In genomic region chr17:87876295-87877000, GRCm38 (mm10) we compare ENCODE assay signal across 13 mouse cellular contexts. TPM values are rescaled to one million over a fixed set of nuclear protein-coding genes. Genes with fewer than 3 reads are reported as not detected.
DNase-seq lines count a peak whose midpoint lies in the region; ATAC-seq lines count a peak whose summit lies in the region.
"Had no signal": no experiment of that assay in that cellular context is flagged by ENCODE, and none has a peak within 500 bp of the region (broad histone marks: within the 10 kb centered on the region; RNA-seq: fewer than 3 reads in every experiment).

No protein-coding gene starts in this region.

- H3K4me2 ChIP-seq in midbrain, embryonic 15.5 days = no peak overlapping the region
- no peak overlapping the region for H3K4me2 ChIP-seq in stomach, embryonic 14.5 days (replicated peaks; ENCODE audit: low read depth, low read length)

- H3K36me3 ChIP-seq in midbrain, embryonic 10.5 days = no peaks in the 10 kb centered on the region
- H3K36me3 ChIP-seq in midbrain, embryonic 15.5 days (replicated peaks) = no peaks in the 10 kb centered on the region
- H3K36me3 ChIP-seq in stomach, embryonic 14.5 days (ENCODE audit: control insufficient read depth, insufficient read depth, low read length) = no peaks in the 10 kb centered on the region
- H3K36me3 ChIP-seq: embryonic facial prominence, embryonic 13.5 days; limb, embryonic 13.5 days had no signal

- DNase-seq in cerebellum, adult 11-12 months = peak; percentile 46
- DNase-seq in midbrain, embryonic 10.5 days (ENCODE audit: low spot score) = peak; percentile 12
- no peak for DNase-seq in right cerebral cortex, adult 2 months (ENCODE audit: low spot score in 2 of 2)
- no peak for DNase-seq in gastrocnemius, adult 18-20 months (ENCODE audit: low spot score)
- DNase-seq: kidney, adult 8-10 months had no signal

- 81% methylated on average over 11 of the region's 11 CpGs for WGBS in midbrain, embryonic 10.5 days
- 83% methylated on average over 11 of the region's 11 CpGs for WGBS in midbrain, embryonic 15.5 days
- WGBS in stomach, embryonic 14.5 days = 84% methylated on average over 11 of the region's 11 CpGs

- H3K4me3 ChIP-seq in midbrain, embryonic 10.5 days = no peak overlapping the region
- H3K4me3 ChIP-seq in midbrain, embryonic 15.5 days = no peak overlapping the region
- no peak overlapping the region for H3K4me3 ChIP-seq in stomach, embryonic 14.5 days (ENCODE audit: low read depth, low read length)
- H3K4me3 ChIP-seq: embryonic facial prominence, embryonic 13.5 days; limb, embryonic 13.5 days had no signal

- H3K4me1 ChIP-seq in midbrain, embryonic 10.5 days = peaks cover 47% of the 10 kb centered on the region
- peaks cover 21% of the 10 kb centered on the region for H3K4me1 ChIP-seq in midbrain, embryonic 15.5 days
- H3K4me1 ChIP-seq in stomach, embryonic 14.5 days (ENCODE audit: control insufficient read depth, insufficient read depth, low read length) = no peaks in the 10 kb centered on the region

- no peak for ATAC-seq in cerebellum, adult (ENCODE audit: insufficient number of reproducible peaks, low FRiP score, low TSS enrichment)
- ATAC-seq in midbrain, embryonic 15.5 days (replicated peaks) = no peak
- peak; percentile 42 for ATAC-seq in granulocyte monocyte progenitor cell, adult 5-6 weeks (replicated peaks; ENCODE audit: poor library complexity, severe bottlenecking)
- peak; percentile 34; the same call in 1 of the 2 replicates for ATAC-seq in stomach, embryonic 14.5 days (ENCODE audit: insufficient number of reproducible peaks, insufficient read depth, low FRiP score, low read depth)

- H3K27me3 ChIP-seq in midbrain, embryonic 10.5 days (ENCODE audit: low read depth, poor library complexity, severe bottlenecking) = peaks cover 49% of the 10 kb centered on the region
- no peaks in the 10 kb centered on the region for H3K27me3 ChIP-seq in midbrain, embryonic 15.5 days (replicated peaks)
- no peaks in the 10 kb centered on the region for H3K27me3 ChIP-seq in stomach, embryonic 14.5 days (ENCODE audit: control insufficient read depth, insufficient read depth, low read length)
- H3K27me3 ChIP-seq: limb, embryonic 13.5 days had no signal

- no peaks in the 10 kb centered on the region for H3K9me3 ChIP-seq in midbrain, embryonic 10.5 days (replicated peaks)
- H3K9me3 ChIP-seq in midbrain, embryonic 15.5 days = no peaks in the 10 kb centered on the region
- H3K9me3 ChIP-seq in stomach, embryonic 14.5 days (ENCODE audit: control insufficient read depth, low read depth, low read length) = no peaks in the 10 kb centered on the region
- H3K9me3 ChIP-seq: embryonic facial prominence, embryonic 13.5 days; limb, embryonic 13.5 days had no signal

- no peak overlapping the region for H3K9ac ChIP-seq in midbrain, embryonic 15.5 days
- H3K9ac ChIP-seq in stomach, embryonic 14.5 days (replicated peaks; ENCODE audit: low read depth, low read length) = no peak overlapping the region
- H3K9ac ChIP-seq: embryonic facial prominence, embryonic 13.5 days; limb, embryonic 13.5 days had no signal

- 0 out of 2 replicates have a peak overlapping the region, but pooled peaks have one; percentile 81 for H3K27ac ChIP-seq in midbrain, embryonic 10.5 days (replicated peaks)
- no peak overlapping the region for H3K27ac ChIP-seq in midbrain, embryonic 15.5 days
- no peak overlapping the region for H3K27ac ChIP-seq in stomach, embryonic 14.5 days (ENCODE audit: low read length)
- H3K27ac ChIP-seq: embryonic facial prominence, embryonic 13.5 days; limb, embryonic 13.5 days had no signal

RNA-seq across cellular contexts. Expression of gene Rpl36-ps4, which starts 44.3 kb away (rescaled TPM):
- polyA plus RNA-seq in midbrain, embryonic 10.5 days (2016; fragmentation: Nextera tagmentation; extraction: Ambion mirVana) = not detected in 2 replicates
- polyA plus RNA-seq in midbrain, embryonic 15.5 days (2015; fragmentation: Nextera tagmentation; extraction: Ambion mirVana) = not detected in 2 replicates
- total RNA-seq in granulocyte monocyte progenitor cell, adult 5-6 weeks (2014; fragmentation: Nextera tagmentation) = not detected in 2 replicates
- total RNA-seq in granulocyte monocyte progenitor cell, adult 5-6 weeks (2017) = not detected in 2 replicates
- not detected in 2 replicates for polyA plus RNA-seq in stomach, embryonic 14.5 days (2014; fragmentation: Nextera tagmentation; extraction: Ambion mirVana)
- not detected for total RNA-seq in gastrocnemius, adult 18-20 months (2021)
- polyA plus RNA-seq: embryonic facial prominence, embryonic 13.5 days; frontal cortex, adult 2 months; heart, postnatal 0 days; limb, embryonic 13.5 days had no signal

Comparison
In these comparisons a context has a peak if more than half of its experiments do, and no peak if none do; other contexts are left out.
1. DNase-seq: peak in cerebellum, adult 11-12 months (single experiment) and midbrain, embryonic 10.5 days (single experiment); none in right cerebral cortex, adult 2 months (0 of 2) and gastrocnemius, adult 18-20 months (single experiment).
2. ATAC-seq: peak in granulocyte monocyte progenitor cell, adult 5-6 weeks (single experiment) and stomach, embryonic 14.5 days (single experiment); none in cerebellum, adult (single experiment) and midbrain, embryonic 15.5 days (single experiment).